Mouse (Mus musculus) CH12.LX (cell line): Measurements from ENCODE around the gene Slc25a15. TPM values are rescaled to one million over a fixed set of nuclear protein-coding genes. Genes with fewer than 3 reads are reported as not detected.
A peak's percentile ranks its signal among the peaks of the same experiment; 100 is the strongest.

Experiments
- DNase-seq: peaks from one replicate; pipeline ENCODE4 v3.0.0-alpha.2; 2013; ENCODE audit errors: extremely low read depth
- H3K27ac ChIP-seq: 2 replicates; pipeline ENCODE4 v1.5.1; 2012; ENCODE audit warnings: low read depth, mild to moderate bottlenecking, control low read depth, moderate library complexity; ENCODE audit not compliant: insufficient read depth
- H3K27me3 ChIP-seq: replicated peaks from 2 replicates; pipeline ENCODE3; 2012; ENCODE audit warnings: inconsistent platforms
- H3K36me3 ChIP-seq, 2 experiments: replicated peaks in 1 of 2; 2 replicates each; pipeline versions ENCODE3 to v1.6.1; 2012; ENCODE audit warnings: inconsistent platforms in 1 of 2, low read length in 1 of 2, mild to moderate bottlenecking in 1 of 2, mixed read lengths in 1 of 2, moderate library complexity in 1 of 2; ENCODE audit not compliant: control insufficient read depth in 1 of 2, insufficient read depth in 1 of 2
- H3K4me1 ChIP-seq, 2 experiments: 2 replicates each; pipeline ENCODE4 v1.6.1; 2012; ENCODE audit warnings: inconsistent platforms in 1 of 2, moderate library complexity in 1 of 2; ENCODE audit not compliant: insufficient read depth in 2 of 2, control insufficient read depth in 1 of 2
- H3K4me2 ChIP-seq: 2 replicates; pipeline ENCODE4 v1.6.1; 2012; ENCODE audit warnings: low read depth, mild to moderate bottlenecking, control low read depth; ENCODE audit not compliant: poor library complexity, insufficient read depth, severe bottlenecking
- H3K4me3 ChIP-seq, 3 experiments: fragments of 150-350 bp in 1 of 3; sonication (generic) in 1 of 3; replicated peaks in 1 of 3; 2 replicates each; pipeline versions ENCODE3 to v1.5.1; 2011 to 2012; ENCODE audit warnings: low read depth in 2 of 3, low read length in 2 of 3, mild to moderate bottlenecking in 2 of 3, moderate library complexity in 2 of 3, control low read depth in 1 of 3, improper control_type of control experiment in 1 of 3, inconsistent platforms in 1 of 3, mixed read lengths in 1 of 3; ENCODE audit not compliant: poor library complexity in 1 of 3
- H3K79me2 ChIP-seq: replicated peaks from 2 replicates; pipeline ENCODE4 v1.6.1; 2012; ENCODE audit warnings: mild to moderate bottlenecking, moderate library complexity; ENCODE audit not compliant: control insufficient read depth, poor library complexity, insufficient read depth, severe bottlenecking; ENCODE audit errors: extremely low read depth
- H3K9ac ChIP-seq: 2 replicates; pipeline ENCODE4 v1.6.1; 2012; ENCODE audit warnings: low read depth, mild to moderate bottlenecking, control low read depth, moderate library complexity; ENCODE audit not compliant: insufficient read depth
- H3K9me3 ChIP-seq: replicated peaks from 2 replicates; pipeline ENCODE3; 2012; ENCODE audit warnings: low read length, inconsistent platforms, mixed read lengths
- CHD1 ChIP-seq: IDR thresholded peaks from 2 replicates; pipeline ENCODE4 v1.6.1; 2012; ENCODE audit warnings: low read depth, low read length, improper control_type of control experiment, inconsistent platforms
- CHD2 ChIP-seq: IDR thresholded peaks from 2 replicates; pipeline ENCODE4 v1.6.1; 2011; ENCODE audit warnings: low read length, improper control_type of control experiment
- CTCF ChIP-seq, 2 experiments: IDR thresholded peaks in 1 of 2; conservative IDR thresholded peaks in 1 of 2; 2 replicates each; pipeline ENCODE4 v1.5.1; 2011 to 2012; ENCODE audit warnings: low read depth in 2 of 2, low read length in 2 of 2, improper control_type of control experiment in 1 of 2, inconsistent platforms in 1 of 2, mild to moderate bottlenecking in 1 of 2, moderate library complexity in 1 of 2
- ETS1 ChIP-seq: conservative IDR thresholded peaks from 2 replicates; pipeline ENCODE4 v1.6.1; 2012; ENCODE audit warnings: low read depth, mild to moderate bottlenecking, inconsistent platforms, low read length, improper control_type of control experiment, moderate library complexity
- GABPA ChIP-seq: IDR thresholded peaks from 2 replicates; pipeline ENCODE4 v1.6.1; 2012; ENCODE audit warnings: low read depth, low read length, improper control_type of control experiment, inconsistent platforms; ENCODE audit not compliant: insufficient replicate concordance
- IRF4 ChIP-seq: IDR thresholded peaks from 2 replicates; pipeline ENCODE4 v1.6.1; 2014; ENCODE audit warnings: low read depth, mild to moderate bottlenecking, inconsistent platforms, low read length, improper control_type of control experiment
- JUN ChIP-seq: IDR thresholded peaks from 2 replicates; pipeline ENCODE4 v1.6.1; 2011; ENCODE audit warnings: low read depth, mild to moderate bottlenecking, low read length, improper control_type of control experiment, moderate library complexity; ENCODE audit not compliant: insufficient read depth
- MAFK ChIP-seq: IDR thresholded peaks from 2 replicates; pipeline ENCODE4 v1.6.1; 2011; ENCODE audit warnings: low read length, improper control_type of control experiment; ENCODE audit not compliant: insufficient replicate concordance
- MAX ChIP-seq: IDR thresholded peaks from 2 replicates; pipeline ENCODE4 v1.6.1; 2011; ENCODE audit warnings: low read length, improper control_type of control experiment
- MXI1 ChIP-seq: IDR thresholded peaks from 2 replicates; pipeline ENCODE4 v1.6.1; 2011; ENCODE audit warnings: mild to moderate bottlenecking, low read depth, low read length, improper control_type of control experiment
- MYC ChIP-seq: IDR thresholded peaks from 2 replicates; pipeline ENCODE4 v1.6.1; 2011; ENCODE audit warnings: low read depth, mild to moderate bottlenecking, improper control_type of control experiment, low read length
- PAX5 ChIP-seq: IDR thresholded peaks from 2 replicates; pipeline ENCODE4 v1.6.1; 2012; ENCODE audit warnings: low read length, inconsistent platforms, mixed read lengths
- UBTF ChIP-seq: IDR thresholded peaks from 2 replicates; pipeline ENCODE4 v1.6.1; 2012; ENCODE audit warnings: low read depth, mild to moderate bottlenecking, inconsistent platforms, low read length, improper control_type of control experiment, moderate library complexity
- USF1 ChIP-seq: IDR thresholded peaks from 2 replicates; pipeline ENCODE4 v1.6.1; 2014; ENCODE audit warnings: low read depth, mild to moderate bottlenecking, inconsistent platforms, low read length, improper control_type of control experiment
- ZC3H11A ChIP-seq: IDR thresholded peaks from 2 replicates; pipeline ENCODE4 v1.6.1; 2012; ENCODE audit warnings: low read depth, mild to moderate bottlenecking, inconsistent platforms, low read length, improper control_type of control experiment
- dilution Hi-C: fragments of 300-500 bp; cut with MboI; formaldehyde crosslinking; loops from 2 replicates; pipeline ENCODE4 v1.14.3; 2020; ENCODE audit warnings: low sequenced_read_pairs; ENCODE audit not compliant: extremely low pct_unique_long_range_greater_than_20kb, extremely low pct_ligation_motif_present
- in situ Hi-C: fragments of 300-500 bp; cut with MboI; formaldehyde crosslinking; loops from 3 replicates; pipeline ENCODE4 v1.14.3; 2019; ENCODE audit warnings: low sequenced_read_pairs, low pct_ligation_motif_present, low pct_unique_long_range_greater_than_20kb, mixed read lengths
- polyA plus RNA-seq: library from polyadenylated mRNA; unstranded; fragments of >175 nt; gene quantifications from 2 replicates; pipeline ENCODE4 v1.2.1, GENCODE M21; 2012; ENCODE audit warnings: low read depth; ENCODE audit not compliant: insufficient read length
- total RNA-seq, 2 experiments: library from RNA; depleted of rRNA; stranded (reverse); fragments of 300-350 nt in 1 of 2; fragments of >200 nt in 1 of 2; gene quantifications; 2 replicates each; pipeline ENCODE4 v1.2.3; 2012 to 2014

Slc25a15 gene
- total and polyA plus RNA-seq, 3 experiments: 5.6 to 10.3 (median 10.1) TPM

DNA sequence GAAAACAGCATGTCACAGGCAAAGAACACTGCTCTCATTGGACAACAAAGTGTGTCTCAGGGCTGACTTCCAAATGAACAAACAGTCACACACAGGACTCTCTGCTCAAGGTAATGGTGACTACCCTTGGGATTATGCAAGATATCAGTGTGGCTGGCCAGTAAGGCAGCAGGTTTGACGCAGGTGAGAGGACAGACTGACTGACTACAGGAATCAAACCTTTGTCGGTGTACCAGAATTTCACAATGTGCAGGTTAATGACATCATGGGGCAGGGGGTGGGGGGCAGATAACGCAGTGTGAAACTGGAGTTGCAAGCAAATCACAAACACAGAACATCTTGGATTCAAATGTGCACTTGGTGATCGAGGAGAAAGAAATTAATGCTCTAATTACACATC lies 2.2 kb upstream of the Slc25a15 start:
- no peak for DNase-seq
- no peak overlapping the region for H3K4me2 ChIP-seq
- H3K4me3 ChIP-seq: no peak overlapping the region
- TF ChIP-seq CHD2: no peak
- no peak for TF ChIP-seq IRF4
- TF ChIP-seq PAX5: no peak
- TF ChIP-seq UBTF: no peak
- TF ChIP-seq CHD1: no peak
- no peak for TF ChIP-seq USF1
- TF ChIP-seq ZC3H11A: no peak
- TF ChIP-seq JUN: no peak
- H3K4me1 ChIP-seq: peaks cover 0 to 9% of the 10 kb centered on the region in 2 experiments; a peak in 2 of 4 replicates
- no peaks in the 10 kb centered on the region for H3K79me2 ChIP-seq
- H3K27ac ChIP-seq: no peak overlapping the region
- H3K27me3 ChIP-seq: no peaks in the 10 kb centered on the region
- dilution Hi-C loops: no loop called here
- peaks cover 0 to 13% of the 10 kb centered on the region in 2 experiments for H3K36me3 ChIP-seq
- H3K9ac ChIP-seq: no peak overlapping the region
- no peaks in the 10 kb centered on the region for H3K9me3 ChIP-seq
- in situ Hi-C loops: no loop called here

DNA sequence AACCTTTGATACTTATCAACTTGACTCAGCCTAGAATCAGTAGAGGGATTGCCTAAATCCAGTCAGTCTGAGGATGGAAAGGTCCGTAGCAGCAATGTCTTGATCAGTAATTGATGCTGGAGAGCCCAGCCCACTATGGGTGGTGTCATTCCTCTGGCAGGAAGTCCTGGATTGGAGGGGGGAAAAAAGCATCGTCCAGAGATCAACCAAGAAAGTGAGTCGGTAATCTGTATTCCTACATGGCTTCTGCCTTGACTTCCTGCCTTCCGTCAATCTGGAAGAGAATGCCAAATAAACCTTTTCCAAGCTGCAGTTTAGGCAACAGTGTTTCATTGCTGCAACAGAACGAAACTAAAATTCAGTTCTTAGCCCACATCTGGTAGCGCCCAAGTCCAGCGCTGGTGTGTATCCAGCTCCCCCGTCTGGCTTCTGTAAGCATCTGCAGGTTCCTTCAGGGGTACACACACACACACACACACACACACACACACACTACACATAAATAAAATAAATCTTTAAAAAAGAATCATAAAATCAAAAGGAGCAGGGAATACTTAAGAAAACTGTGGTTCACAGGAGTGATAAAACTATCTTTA lies 986 bp upstream of the Slc25a15 start:
- dilution Hi-C loops: no loop called here
- TF ChIP-seq GABPA (no peak), CHD1 (no peak), MYC (no peak), MAFK (no peak), CTCF (conservative IDR thresholded peaks at IDR 0.05 in 1 of 2, IDR thresholded peaks at IDR 0.05 in 1 of 2; ENCODE audit: low read depth in 2 of 2, low read length in 2 of 2) (peak in 1 of 2 experiments; percentile 22; a peak in 2 of 4 replicates), JUN (no peak), MXI1 (no peak)
- TF ChIP-seq, all 38 proteins: peak for 1
- H3K9ac ChIP-seq: peak overlapping the region; percentile 73; the same call in 1 of the 2 replicates
- no peaks in the 10 kb centered on the region for H3K9me3 ChIP-seq
- no peaks in the 10 kb centered on the region for H3K79me2 ChIP-seq
- peaks cover 0 to 9% of the 10 kb centered on the region in 2 experiments; a peak in 2 of 4 replicates for H3K4me1 ChIP-seq
- peak overlapping the region; percentile 66 to 92 (median 72) for H3K4me3 ChIP-seq
- in situ Hi-C loops: no loop called here
- DNase-seq: no peak
- no peaks in the 10 kb centered on the region for H3K27me3 ChIP-seq
- no peak overlapping the region for H3K27ac ChIP-seq
- H3K36me3 ChIP-seq: peaks cover 0 to 15% of the 10 kb centered on the region in 2 experiments
- peak overlapping the region; percentile 72 for H3K4me2 ChIP-seq

DNA sequence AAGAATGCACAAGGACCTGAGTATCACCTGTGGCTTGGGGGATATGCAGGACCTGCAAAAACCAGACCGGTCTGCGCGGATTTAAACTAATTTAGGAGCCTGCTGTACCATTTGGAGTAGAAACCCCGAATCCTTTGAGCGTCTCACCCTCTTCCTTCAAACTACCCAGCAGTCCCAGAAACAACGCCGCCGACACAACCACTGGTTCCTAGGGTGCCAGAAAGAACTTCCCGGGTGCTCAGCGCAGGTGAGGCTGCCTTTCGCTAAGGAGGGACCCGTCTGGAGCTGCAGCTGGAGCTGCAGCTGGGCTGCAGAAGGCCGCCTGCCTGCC lies 621 bp downstream of the Slc25a15 start:
- no peak overlapping the region for H3K27ac ChIP-seq
- H3K4me3 ChIP-seq: peak overlapping the region; percentile 66 to 72 (median 69)
- H3K9me3 ChIP-seq: no peaks in the 10 kb centered on the region
- no peaks in the 10 kb centered on the region for H3K79me2 ChIP-seq
- DNase-seq: peak; percentile 27
- dilution Hi-C loops: no loop called here
- in situ Hi-C loops: no loop called here
- H3K36me3 ChIP-seq: peaks cover 0 to 19% of the 10 kb centered on the region in 2 experiments
- H3K27me3 ChIP-seq: no peaks in the 10 kb centered on the region
- peak overlapping the region; percentile 76 for H3K4me2 ChIP-seq
- TF ChIP-seq MAFK (no peak), MAX (no peak), ETS1 (0 out of 2 replicates have a peak, but pooled peaks have one; percentile 4)
- peak overlapping the region; percentile 64 for H3K9ac ChIP-seq
- H3K4me1 ChIP-seq: peaks cover 0 to 9% of the 10 kb centered on the region in 2 experiments; a peak in 2 of 4 replicates
